Mouse (Mus musculus) erythroblast, embryonic 14.5 days (primary cell): ENCODE measurements around the gene Pfdn5.

ENCODE experiments used
- GATA1 ChIP-seq: IDR thresholded peaks from 2 replicates; pipeline ENCODE4 v1.6.1; 2012; ENCODE audit warnings: low read length, inconsistent platforms, mixed read lengths
- TAL1 ChIP-seq: IDR thresholded peaks from 3 replicates; pipeline ENCODE4 v1.6.1; 2012; ENCODE audit warnings: low read length, inconsistent platforms, mixed read lengths

GRCm38 (mm10) chr15:102316263-102316662, 9.7 kb upstream of the Pfdn5 start:
- TF ChIP-seq TAL1 (no peak), GATA1 (no peak)
